Mouse (Mus musculus) skeletal muscle tissue, adult 2 months (tissue): ENCODE results near the gene Adamtsl1.

Experiments used
- DNase-seq: peaks from one replicate; pipeline ENCODE4 v3.0.0-alpha.2; 2012; ENCODE audit warnings: low read depth, low spot score

Adamtsl1 gene

GRCm38 (mm10) chr4:86310806-86311730, 797.1 kb downstream of the Adamtsl1 start:
- peak; percentile 14 for DNase-seq

- no peak for DNase-seq
These were observed 798.4 kb downstream of the Adamtsl1 start for GRCm38 (mm10) chr4:86312366-86312765.

- no peak for DNase-seq
These were observed 800.5 kb downstream of the Adamtsl1 start for GRCm38 (mm10) chr4:86314442-86314841.

GRCm38 (mm10) chr4:86315122-86315521, 801.1 kb downstream of the Adamtsl1 start:
- DNase-seq: no peak

- no peak for DNase-seq
These were observed 804.1 kb downstream of the Adamtsl1 start for GRCm38 (mm10) chr4:86317916-86318542.

GRCm38 (mm10) chr4:86325411-86325810, 811.4 kb downstream of the Adamtsl1 start:
- DNase-seq: no peak

GRCm38 (mm10) chr4:86326003-86326402, 812.0 kb downstream of the Adamtsl1 start:
- DNase-seq: no peak

- no peak for DNase-seq
These were observed 812.7 kb downstream of the Adamtsl1 start for GRCm38 (mm10) chr4:86326638-86327037.

- no peak for DNase-seq
These were observed 815.5 kb downstream of the Adamtsl1 start for GRCm38 (mm10) chr4:86329481-86329880.

- no peak for DNase-seq
These were observed 822.0 kb downstream of the Adamtsl1 start for GRCm38 (mm10) chr4:86335861-86336415.

GRCm38 (mm10) chr4:86337216-86337765, 823.3 kb downstream of the Adamtsl1 start:
- no peak for DNase-seq

GRCm38 (mm10) chr4:86349341-86349740, 835.4 kb downstream of the Adamtsl1 start:
- no peak for DNase-seq

GRCm38 (mm10) chr4:86352121-86352520, 838.1 kb downstream of the Adamtsl1 start:
- no peak for DNase-seq

GRCm38 (mm10) chr4:86353550-86353949, 839.6 kb downstream of the Adamtsl1 start:
- no peak for DNase-seq

- DNase-seq: no peak
These were observed 845.4 kb downstream of the Adamtsl1 start for GRCm38 (mm10) chr4:86359398-86359797.

GRCm38 (mm10) chr4:86369055-86369454, 855.1 kb downstream of the Adamtsl1 start:
- no peak for DNase-seq

GRCm38 (mm10) chr4:86373166-86373565, 859.2 kb downstream of the Adamtsl1 start:
- DNase-seq: no peak

- no peak for DNase-seq
These were observed 869.2 kb downstream of the Adamtsl1 start for GRCm38 (mm10) chr4:86383124-86383523.

- DNase-seq: no peak
These were observed 871.1 kb downstream of the Adamtsl1 start for GRCm38 (mm10) chr4:86385121-86385520.

GRCm38 (mm10) chr4:86388430-86388829, 874.5 kb downstream of the Adamtsl1 start:
- peak; percentile 65 for DNase-seq

GRCm38 (mm10) chr4:86391176-86391575, 877.2 kb downstream of the Adamtsl1 start:
- DNase-seq: no peak

- no peak for DNase-seq
These were observed 881.7 kb downstream of the Adamtsl1 start for GRCm38 (mm10) chr4:86395636-86396035.
